Mouse (Mus musculus): ENCODE measurements around the gene Nfasc.

GRCm38 (mm10) chr1:132598024-132598423 is 143.6 kb downstream of the Nfasc start:
- no peak for TF ChIP-seq CTCF (IDR thresholded peaks at IDR 0.05; ENCODE audit: extremely low read depth, insufficient read depth, insufficient read length, insufficient replicate concordance)
- no peak for TF ChIP-seq POLR2A (IDR thresholded peaks at IDR 0.05; ENCODE audit: low read depth, low read length)
